Mouse (Mus musculus) hindbrain, embryonic 12.5 days (tissue): ENCODE results near the gene Tmem269. TPM values are rescaled to one million over a fixed set of nuclear protein-coding genes. Genes with fewer than 3 reads are reported as not detected.
A peak's percentile ranks its signal among the peaks of the same experiment; 100 is the strongest.

ENCODE experiments used
- ATAC-seq: fragments of 200-750 bp; cut with Nextera tagmentation; 2 replicates; pipeline ENCODE4 v1.8.0; 2017; ENCODE audit warnings: moderate TSS enrichment; ENCODE audit not compliant: low FRiP score
- H3K27ac ChIP-seq: fragments of 300-500 bp; sonication (generic); 2 replicates; pipeline ENCODE4 v1.5.1; 2016; ENCODE audit warnings: mild to moderate bottlenecking
- H3K27me3 ChIP-seq: fragments of 300-500 bp; sonication (generic); 2 replicates; pipeline ENCODE4 v1.6.1; 2016; ENCODE audit warnings: mild to moderate bottlenecking
- H3K36me3 ChIP-seq: fragments of 300-500 bp; sonication (generic); 2 replicates; pipeline ENCODE4 v1.6.1; 2016; ENCODE audit warnings: mild to moderate bottlenecking
- H3K4me1 ChIP-seq: fragments of 300-500 bp; sonication (generic); 2 replicates; pipeline ENCODE4 v1.6.1; 2016
- H3K4me2 ChIP-seq: fragments of 300-500 bp; sonication (generic); replicated peaks from 2 replicates; pipeline ENCODE4 v1.6.1; 2016; ENCODE audit warnings: mild to moderate bottlenecking
- H3K4me3 ChIP-seq: fragments of 300-500 bp; sonication (generic); 2 replicates; pipeline ENCODE4 v1.5.1; 2016; ENCODE audit warnings: mild to moderate bottlenecking
- H3K9ac ChIP-seq: fragments of 300-500 bp; sonication (generic); 2 replicates; pipeline ENCODE4 v1.6.1; 2016; ENCODE audit warnings: mild to moderate bottlenecking, moderate library complexity
- H3K9me3 ChIP-seq: fragments of 300-500 bp; sonication (generic); replicated peaks from 2 replicates; pipeline ENCODE4 v1.6.1; 2016; ENCODE audit warnings: mild to moderate bottlenecking
- WGBS: fragments of 180-500 bp; shearing (Covaris S2); methylation state at CpG from one replicate; pipeline ENCODE4 v1.1.7; 2016; 5-methylcytosine and 5-hydroxymethylcytosine counted together
- polyA plus RNA-seq: library from polyadenylated mRNA; unstranded; fragments of >200 nt; fragmentation: Nextera tagmentation; extraction: Ambion mirVana; gene quantifications from 2 replicates; pipeline ENCODE4 v1.2.1, GENCODE M21; 2016

Gene Tmem269
- polyA plus RNA-seq, 1 experiment from 2014 or later = 0.28 TPM

DNA sequence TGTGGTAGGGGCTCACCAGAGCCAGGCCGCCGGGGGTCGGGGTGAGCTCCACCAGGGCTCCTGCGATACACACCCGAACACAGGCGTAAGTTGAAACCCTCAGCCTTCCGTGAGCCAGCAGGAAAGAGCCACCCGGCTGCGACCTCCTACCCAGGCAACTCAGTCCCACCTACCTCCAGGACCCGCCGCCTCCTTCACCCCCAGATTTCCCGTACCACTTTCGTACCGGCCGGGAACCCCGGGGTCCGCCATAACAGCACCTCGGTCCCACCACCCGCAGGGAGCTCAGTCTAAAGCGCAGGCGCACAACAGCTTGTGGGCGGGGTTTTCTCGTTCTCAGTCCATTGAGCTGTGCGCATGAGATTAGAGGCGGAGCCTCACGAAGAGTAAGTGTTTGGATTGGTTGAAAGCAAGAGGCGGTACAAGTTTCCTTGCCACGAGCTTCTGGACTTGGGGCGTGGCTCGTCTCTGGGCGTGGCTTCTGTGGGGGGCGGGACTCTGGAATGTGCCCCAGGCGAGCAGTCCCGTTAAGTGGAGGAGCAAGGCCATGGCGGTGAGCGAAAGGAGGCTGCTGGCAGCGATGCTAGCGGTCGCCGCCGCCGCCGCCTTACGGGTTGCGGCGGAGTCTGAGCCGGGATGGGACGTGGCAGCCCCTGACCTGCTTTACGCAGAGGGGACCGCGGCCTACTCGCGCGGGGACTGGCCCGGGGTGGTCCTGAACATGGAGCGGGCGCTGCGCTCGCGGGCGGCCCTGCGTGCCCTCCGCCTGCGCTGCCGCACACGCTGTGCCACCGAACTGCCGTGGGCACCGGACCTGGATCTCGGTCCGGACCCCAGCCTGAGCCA is 14.6 kb upstream of the Tmem269 start, which contains the start of the genes AU022252 and P3h1:
Gene AU022252 (minus strand): TSS at position 303 of the 846 bp plus-strand sequence.
Gene P3h1 (plus strand): TSS at position 506 of the 846 bp plus-strand sequence.
- WGBS = 1% methylated on average over 71 of the region's 71 CpGs
- Histone ChIP-seq H3K9ac (peak within 1 kb of the TSS; percentile 84), H3K4me1 (peaks cover 15% of the 10 kb centered on the region), H3K4me2 (peak within 1 kb of the TSS; percentile 98), H3K36me3 (peaks cover 12% of the 10 kb centered on the region), H3K9me3 (no peaks in the 10 kb centered on the region), H3K27me3 (no peaks in the 10 kb centered on the region), H3K4me3 (peak within 1 kb of the TSS; percentile 92), H3K27ac (peak within 1 kb of the TSS; percentile 55)
- peak; percentile 97 for ATAC-seq

GRCm38 (mm10) chr4:119226751-119227150 is 8.7 kb upstream of the Tmem269 start:
- Histone ChIP-seq H3K4me3 (no peak overlapping the region), H3K36me3 (peaks cover 49% of the 10 kb centered on the region)

DNA sequence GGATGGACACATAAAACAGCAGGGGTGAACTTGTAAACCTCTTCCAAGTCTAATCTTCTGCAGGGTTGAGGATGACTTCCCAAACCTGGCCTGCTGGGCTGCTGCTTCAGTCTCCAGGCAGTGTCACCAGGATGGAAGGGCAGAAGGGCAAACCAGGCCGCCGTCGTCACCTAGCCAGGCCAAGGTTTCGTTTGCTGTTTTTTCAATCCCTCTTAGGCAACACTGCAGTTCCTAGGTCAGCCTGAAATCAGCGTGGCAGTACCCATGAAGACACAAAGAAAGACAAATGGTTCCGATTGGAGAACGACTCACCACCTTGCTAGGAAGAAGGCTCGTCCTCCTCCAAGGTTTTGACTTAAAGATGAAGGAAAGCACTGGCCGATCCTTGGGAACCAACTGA is 7.7 kb upstream of the Tmem269 start:
- WGBS = 92% methylated on average over 9 of the region's 9 CpGs
- no peak for ATAC-seq
- Histone ChIP-seq H3K27ac (no peak overlapping the region), H3K9ac (no peak overlapping the region), H3K4me3 (no peak overlapping the region), H3K4me2 (no peak overlapping the region), H3K27me3 (no peaks in the 10 kb centered on the region), H3K9me3 (no peaks in the 10 kb centered on the region), H3K36me3 (peaks cover 49% of the 10 kb centered on the region), H3K4me1 (no peaks in the 10 kb centered on the region)

More at GRCm38 (mm10) chr4:119226751-119227150, 8.7 kb upstream of the Tmem269 start:
- H3K4me1 ChIP-seq = peaks cover 5% of the 10 kb centered on the region
- 94% methylated on average over 11 of the region's 11 CpGs for WGBS
- H3K9ac ChIP-seq = no peak overlapping the region
- no peak overlapping the region for H3K27ac ChIP-seq
- no peak for ATAC-seq
- no peak overlapping the region for H3K4me2 ChIP-seq
- no peaks in the 10 kb centered on the region for H3K9me3 ChIP-seq
- no peaks in the 10 kb centered on the region for H3K27me3 ChIP-seq

- 93% methylated on average over 3 of the region's 3 CpGs for WGBS
- no peaks in the 10 kb centered on the region for H3K9me3 ChIP-seq
- H3K36me3 ChIP-seq = peaks cover 49% of the 10 kb centered on the region
- no peaks in the 10 kb centered on the region for H3K4me1 ChIP-seq
- no peak overlapping the region for H3K4me3 ChIP-seq
- H3K4me2 ChIP-seq = no peak overlapping the region
- ATAC-seq = no peak
- H3K27me3 ChIP-seq = no peaks in the 10 kb centered on the region
- H3K9ac ChIP-seq = no peak overlapping the region
- H3K27ac ChIP-seq = no peak overlapping the region
Measured at GRCm38 (mm10) chr4:119224534-119224933, 6.5 kb upstream of the Tmem269 start.

DNA sequence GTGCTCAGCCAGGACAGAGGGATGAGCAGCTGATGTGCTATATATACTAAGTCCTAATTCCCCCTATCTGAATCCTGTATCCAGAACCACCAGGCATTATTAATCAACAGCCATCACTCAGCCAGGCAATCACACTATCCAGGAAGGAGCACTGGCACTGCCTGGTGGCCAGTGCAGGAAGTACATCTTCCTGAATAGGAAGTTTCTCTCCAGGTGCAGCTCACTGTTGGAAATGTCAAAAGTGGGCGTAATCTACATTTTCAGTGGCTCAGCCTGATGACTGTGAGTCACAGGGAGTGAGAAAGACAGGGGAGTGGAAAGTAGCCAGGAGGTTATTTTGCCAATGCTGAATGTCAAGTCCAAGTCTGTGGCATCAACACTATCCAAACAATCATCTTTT is 5.7 kb upstream of the Tmem269 start:
- no peaks in the 10 kb centered on the region for H3K9me3 ChIP-seq
- WGBS = 90% methylated on average over 1 of the region's 1 CpGs
- no peak overlapping the region for H3K4me3 ChIP-seq
- no peak overlapping the region for H3K9ac ChIP-seq
- no peaks in the 10 kb centered on the region for H3K27me3 ChIP-seq
- H3K4me2 ChIP-seq = no peak overlapping the region
- H3K27ac ChIP-seq = no peak overlapping the region
- peaks cover 48% of the 10 kb centered on the region for H3K36me3 ChIP-seq
- no peak for ATAC-seq
- H3K4me1 ChIP-seq = no peaks in the 10 kb centered on the region

DNA sequence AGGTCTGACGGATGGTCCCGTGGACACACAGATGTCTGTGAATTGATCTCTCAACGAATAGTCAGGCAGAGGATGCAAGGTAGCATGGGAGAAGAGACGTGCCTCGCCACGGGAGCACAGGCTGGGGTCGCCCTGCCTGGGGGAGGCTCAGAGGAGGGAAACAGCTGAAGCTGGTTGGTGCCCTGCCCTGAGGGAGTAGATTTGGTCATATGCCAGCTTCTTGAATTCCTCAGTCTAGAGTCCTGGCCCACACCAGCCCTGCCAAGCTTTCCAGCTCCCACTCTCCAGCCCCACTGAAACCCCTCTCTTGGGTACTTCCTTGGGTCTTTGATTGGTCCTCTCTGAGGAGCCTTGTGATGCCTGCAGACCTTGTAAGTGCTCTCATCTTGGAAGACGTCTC is 1.4 kb downstream of the Tmem269 start:
- peaks cover 5% of the 10 kb centered on the region; the same call in 1 of the 2 replicates for H3K4me1 ChIP-seq
- no peak overlapping the region for H3K27ac ChIP-seq
- no peaks in the 10 kb centered on the region for H3K27me3 ChIP-seq
- no peaks in the 10 kb centered on the region for H3K36me3 ChIP-seq
- no peak overlapping the region for H3K9ac ChIP-seq
- H3K9me3 ChIP-seq = no peaks in the 10 kb centered on the region
- ATAC-seq = no peak
- WGBS = 83% methylated on average over 8 of the region's 8 CpGs
- no peak overlapping the region for H3K4me3 ChIP-seq
- H3K4me2 ChIP-seq = no peak overlapping the region

DNA sequence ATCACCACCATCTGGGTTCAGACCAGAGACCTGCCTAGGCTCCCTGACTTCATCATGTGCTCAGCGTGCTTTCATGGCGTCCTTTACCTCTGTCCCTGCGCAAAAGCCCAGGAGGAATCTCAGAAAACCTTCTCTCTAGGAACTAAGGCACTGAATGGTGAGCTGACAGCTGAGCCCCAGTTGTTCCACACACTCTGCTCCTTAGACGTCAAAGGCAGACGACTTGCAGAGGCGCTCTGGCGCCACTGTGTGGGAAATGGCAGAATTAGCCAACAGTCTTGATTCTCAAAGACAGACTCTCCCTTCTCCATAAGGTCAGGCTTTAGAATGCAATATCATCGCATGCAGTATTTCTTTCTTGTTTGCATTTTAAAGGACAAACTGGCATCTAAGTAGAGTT is 13.3 kb downstream of the Tmem269 start:
- no peaks in the 10 kb centered on the region for H3K9me3 ChIP-seq
- ATAC-seq = peak; percentile 58; the same call in 1 of the 2 replicates
- peaks cover 20% of the 10 kb centered on the region for H3K36me3 ChIP-seq
- whole genome bisulfite sequencing = 15% methylated on average over 8 of the region's 8 CpGs
- H3K4me3 ChIP-seq = no peak overlapping the region
- H3K9ac ChIP-seq = no peak overlapping the region
- 0 out of 2 replicates have a peak, but pooled peaks cover 10% of the 10 kb centered on the region for H3K4me1 ChIP-seq
- H3K27ac ChIP-seq = no peak overlapping the region
- no peak overlapping the region for H3K4me2 ChIP-seq
- no peaks in the 10 kb centered on the region for H3K27me3 ChIP-seq

- H3K9ac ChIP-seq = no peak overlapping the region
Measured at GRCm38 (mm10) chr4:119198105-119198504, 19.9 kb downstream of the Tmem269 start.

GRCm38 (mm10) chr4:119195582-119196320 is 22.3 kb downstream of the Tmem269 start:
- H3K4me3 ChIP-seq = peak overlapping the region; percentile 82
- H3K4me1 ChIP-seq = peaks cover 25% of the 10 kb centered on the region
- H3K9ac ChIP-seq = peak overlapping the region; percentile 84
- peak overlapping the region; percentile 70 for H3K4me2 ChIP-seq
- 6% methylated on average over 18 of the region's 18 CpGs for WGBS
- no peaks in the 10 kb centered on the region for H3K9me3 ChIP-seq
- ATAC-seq = peak; percentile 61
- peaks cover 11% of the 10 kb centered on the region for H3K36me3 ChIP-seq
- H3K27ac ChIP-seq = peak overlapping the region; percentile 82
- H3K27me3 ChIP-seq = no peaks in the 10 kb centered on the region

More at GRCm38 (mm10) chr4:119198105-119198504, 19.9 kb downstream of the Tmem269 start:
- H3K4me1 ChIP-seq = peaks cover 25% of the 10 kb centered on the region
- H3K27ac ChIP-seq = no peak overlapping the region
- no peak for ATAC-seq
- no peak overlapping the region for H3K4me2 ChIP-seq
- peaks cover 24% of the 10 kb centered on the region for H3K36me3 ChIP-seq
- no peaks in the 10 kb centered on the region for H3K9me3 ChIP-seq
- 88% methylated on average over 6 of the region's 6 CpGs for WGBS
- H3K27me3 ChIP-seq = no peaks in the 10 kb centered on the region
- no peak overlapping the region for H3K4me3 ChIP-seq

DNA sequence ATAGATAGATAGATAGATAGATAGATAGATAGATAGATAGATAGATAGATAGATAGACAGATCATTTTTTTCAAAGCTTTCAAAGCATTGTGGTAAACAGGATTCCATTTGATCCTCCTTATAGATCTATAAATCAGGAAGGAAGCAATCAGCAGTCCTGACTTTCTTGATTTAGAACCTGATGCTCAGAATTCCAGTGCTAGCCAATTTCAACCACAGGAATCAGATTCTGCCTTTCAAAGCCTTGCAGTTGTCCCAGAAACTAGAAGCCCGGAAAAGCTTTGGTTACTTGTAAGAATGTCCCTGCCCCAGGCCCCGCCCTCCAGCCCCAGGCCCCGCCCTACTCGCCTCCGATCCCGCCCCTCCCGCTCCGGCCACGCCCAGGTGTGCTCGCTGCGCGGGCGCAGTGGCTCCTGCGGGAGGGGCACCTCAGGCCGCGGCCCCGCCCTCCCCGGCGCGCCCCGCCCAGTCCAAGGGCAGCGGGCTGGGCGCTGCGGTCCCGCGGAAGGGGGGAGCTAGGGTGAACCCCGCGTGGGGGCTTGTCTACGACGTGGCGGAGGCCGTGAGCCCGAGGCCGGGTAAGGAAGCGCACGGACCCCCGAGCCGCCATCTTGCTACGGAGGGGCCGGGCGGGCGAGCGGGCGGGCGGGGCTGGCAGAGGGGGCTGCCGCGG is 23.0 kb downstream of the Tmem269 start, which contains the start of gene Svbp:
Gene Svbp (plus strand): TSS at position 398 of the 673 bp plus-strand sequence.
- ATAC-seq = peak; percentile 91
- Histone ChIP-seq H3K9ac (peak within 1 kb of the TSS; percentile 84), H3K4me3 (peak within 1 kb of the TSS; percentile 82), H3K27ac (peak within 1 kb of the TSS; percentile 82), H3K4me2 (peak within 1 kb of the TSS; percentile 70), H3K4me1 (peaks cover 25% of the 10 kb centered on the region), H3K36me3 (0 out of 2 replicates have a peak, but pooled peaks cover 6% of the 10 kb centered on the region), H3K9me3 (no peaks in the 10 kb centered on the region), H3K27me3 (no peaks in the 10 kb centered on the region)
- 2% methylated on average over 35 of the region's 47 CpGs for WGBS

DNA sequence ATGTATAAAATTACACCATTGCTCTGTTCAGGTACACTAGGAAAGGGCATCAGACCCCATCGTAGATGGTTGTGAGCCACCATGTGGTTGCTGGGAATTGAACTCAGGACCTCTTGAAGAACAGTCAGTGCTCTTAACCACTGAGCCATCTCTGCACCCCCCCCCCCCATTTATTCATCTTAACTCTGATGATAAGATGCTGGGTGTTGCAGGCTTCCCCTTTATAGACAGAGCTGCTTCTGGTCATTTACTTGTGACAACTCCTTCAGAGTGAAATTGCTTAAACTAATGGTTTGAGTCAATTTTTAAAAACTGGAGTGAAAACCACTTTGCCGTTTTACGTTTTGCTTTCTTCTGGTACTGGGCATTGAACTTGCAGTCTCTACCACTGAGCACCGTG is 25.3 kb downstream of the Tmem269 start:
- H3K27ac ChIP-seq = no peak overlapping the region
- peaks cover 21% of the 10 kb centered on the region for H3K4me1 ChIP-seq
- no peak overlapping the region for H3K4me2 ChIP-seq
- no peaks in the 10 kb centered on the region for H3K27me3 ChIP-seq
- H3K36me3 ChIP-seq = no peaks in the 10 kb centered on the region
- 85% methylated on average over 4 of the region's 4 CpGs for WGBS
- no peak overlapping the region for H3K9ac ChIP-seq
- H3K9me3 ChIP-seq = no peaks in the 10 kb centered on the region
- H3K4me3 ChIP-seq = no peak overlapping the region
- ATAC-seq = no peak

GRCm38 (mm10) chr4:119191273-119191672 is 26.7 kb downstream of the Tmem269 start:
- no peak overlapping the region for H3K9ac ChIP-seq
- ATAC-seq = no peak
- H3K4me3 ChIP-seq = no peak overlapping the region
- H3K4me2 ChIP-seq = no peak overlapping the region
- no peaks in the 10 kb centered on the region for H3K36me3 ChIP-seq
- H3K4me1 ChIP-seq = peaks cover 7% of the 10 kb centered on the region
- no peak overlapping the region for H3K27ac ChIP-seq
- WGBS = 76% methylated on average over 3 of the region's 3 CpGs
- H3K27me3 ChIP-seq = no peaks in the 10 kb centered on the region
- H3K9me3 ChIP-seq = no peaks in the 10 kb centered on the region
